Mouse (Mus musculus) MEL (cell line): ENCODE results near the gene Akap1. TPM values are rescaled to one million over a fixed set of nuclear protein-coding genes. Genes with fewer than 3 reads are reported as not detected.
A peak's percentile ranks its signal among the peaks of the same experiment; 100 is the strongest.

ENCODE experiments used
- DNase-seq: peaks from one replicate; pipeline ENCODE4 v3.0.0; 2011; ENCODE audit warnings: low read depth, low spot score
- H3K27ac ChIP-seq: 2 replicates; pipeline ENCODE4 v1.5.1; 2012; ENCODE audit warnings: low read depth, mild to moderate bottlenecking, control low read depth, low read length, moderate library complexity; ENCODE audit not compliant: control insufficient read depth
- H3K27me3 ChIP-seq, 2 experiments: fragments of 150-350 bp in 1 of 2; sonication (generic) in 1 of 2; 2 replicates each; pipeline ENCODE4 v1.6.1; 2012; ENCODE audit warnings: low read length in 2 of 2, mild to moderate bottlenecking in 2 of 2, improper control_type of control experiment in 1 of 2, moderate library complexity in 1 of 2; ENCODE audit not compliant: insufficient read depth in 2 of 2, control insufficient read depth in 1 of 2
- H3K36me3 ChIP-seq, 2 experiments: 2 replicates each; pipeline ENCODE4 v1.6.1; 2012 to 2014; ENCODE audit warnings: low read length in 2 of 2, improper control_type of control experiment in 1 of 2, inconsistent platforms in 1 of 2, mild to moderate bottlenecking in 1 of 2; ENCODE audit not compliant: insufficient read depth in 2 of 2, control insufficient read depth in 1 of 2
- H3K4me1 ChIP-seq, 2 experiments: fragments of 150-350 bp in 1 of 2; sonication (generic) in 1 of 2; 2 replicates each; pipeline ENCODE4 v1.6.1; 2012; ENCODE audit warnings: low read length in 2 of 2, improper control_type of control experiment in 1 of 2, mild to moderate bottlenecking in 1 of 2; ENCODE audit not compliant: insufficient read depth in 2 of 2, control insufficient read depth in 1 of 2
- H3K4me3 ChIP-seq, 2 experiments: fragments of 150-350 bp in 1 of 2; sonication (generic) in 1 of 2; 2 replicates each; pipeline ENCODE4 v1.5.1; 2012; ENCODE audit warnings: low read depth in 2 of 2, low read length in 2 of 2, mild to moderate bottlenecking in 2 of 2, moderate library complexity in 2 of 2, control low read depth in 1 of 2, improper control_type of control experiment in 1 of 2; ENCODE audit not compliant: control insufficient read depth in 1 of 2, insufficient read depth in 1 of 2
- H3K79me2 ChIP-seq: 2 replicates; pipeline ENCODE4 v1.6.1; 2012; ENCODE audit warnings: mild to moderate bottlenecking, low read length, moderate library complexity; ENCODE audit not compliant: control insufficient read depth, poor library complexity, insufficient read depth
- H3K9ac ChIP-seq: 2 replicates; pipeline ENCODE4 v1.6.1; 2012; ENCODE audit warnings: low read depth, mild to moderate bottlenecking, control low read depth, low read length, moderate library complexity; ENCODE audit not compliant: control insufficient read depth, poor library complexity, severe bottlenecking
- H3K9me3 ChIP-seq: fragments of 150-350 bp; sonication (generic); replicated peaks from 2 replicates; pipeline ENCODE4 v1.6.1; 2012; ENCODE audit warnings: mild to moderate bottlenecking, low read length, improper control_type of control experiment, moderate library complexity; ENCODE audit not compliant: insufficient read depth
- BHLHE40 ChIP-seq: IDR thresholded peaks from 2 replicates; pipeline ENCODE4 v1.6.1; 2012; ENCODE audit warnings: low read depth, mild to moderate bottlenecking, inconsistent platforms, low read length, improper control_type of control experiment, borderline replicate concordance
- CHD1 ChIP-seq: IDR thresholded peaks from 2 replicates; pipeline ENCODE4 v1.6.1; 2012; ENCODE audit warnings: low read depth, mild to moderate bottlenecking, inconsistent platforms, low read length, improper control_type of control experiment
- CTCF ChIP-seq, 3 experiments: IDR thresholded peaks in 2 of 3; conservative IDR thresholded peaks in 1 of 3; 2 replicates each; pipeline ENCODE4 v1.5.1; 2011 to 2012; ENCODE audit warnings: low read length in 3 of 3, low read depth in 2 of 3, mild to moderate bottlenecking in 2 of 3, improper control_type of control experiment in 1 of 3, inconsistent platforms in 1 of 3, mixed read lengths in 1 of 3, moderate library complexity in 1 of 3; ENCODE audit not compliant: control insufficient read depth in 1 of 3, insufficient read depth in 1 of 3, poor library complexity in 1 of 3, severe bottlenecking in 1 of 3
- EP300 ChIP-seq, 2 experiments: IDR thresholded peaks; 2 replicates each; pipeline ENCODE4 v1.6.1; 2011; ENCODE audit warnings: improper control_type of control experiment in 2 of 2, low read length in 2 of 2, low read depth in 1 of 2, mild to moderate bottlenecking in 1 of 2
- ETS1 ChIP-seq: IDR thresholded peaks from 2 replicates; pipeline ENCODE4 v1.6.1; 2012; ENCODE audit warnings: low read depth, mild to moderate bottlenecking, inconsistent platforms, low read length, improper control_type of control experiment, moderate library complexity
- GABPA ChIP-seq: IDR thresholded peaks from 2 replicates; pipeline ENCODE4 v1.6.1; 2012; ENCODE audit warnings: low read depth, mild to moderate bottlenecking, inconsistent platforms, low read length, improper control_type of control experiment, moderate library complexity
- GATA1 ChIP-seq: IDR thresholded peaks from 2 replicates; pipeline ENCODE4 v1.6.1; 2011; ENCODE audit warnings: low read depth, low read length, improper control_type of control experiment
- HCFC1 ChIP-seq: IDR thresholded peaks from 2 replicates; pipeline ENCODE4 v1.6.1; 2012; ENCODE audit warnings: low read depth, mild to moderate bottlenecking, inconsistent platforms, low read length, improper control_type of control experiment, moderate library complexity
- JUND ChIP-seq: IDR thresholded peaks from 2 replicates; pipeline ENCODE4 v1.6.1; 2011; ENCODE audit warnings: low read depth, mild to moderate bottlenecking, improper control_type of control experiment, low read length
- KAT2A ChIP-seq: conservative IDR thresholded peaks from 2 replicates; pipeline ENCODE4 v1.6.1; 2012; ENCODE audit warnings: low read depth, low read length, improper control_type of control experiment, inconsistent platforms
- MAX ChIP-seq: IDR thresholded peaks from 2 replicates; pipeline ENCODE4 v1.6.1; 2011; ENCODE audit warnings: low read length, improper control_type of control experiment
- MEF2A ChIP-seq: IDR thresholded peaks from 2 replicates; pipeline ENCODE4 v1.6.1; 2014; ENCODE audit warnings: low read depth, mild to moderate bottlenecking, inconsistent platforms, low read length, improper control_type of control experiment; ENCODE audit not compliant: poor library complexity, insufficient replicate concordance, severe bottlenecking; ENCODE audit errors: extremely low read depth
- MYC ChIP-seq: IDR thresholded peaks from 2 replicates; pipeline ENCODE4 v1.6.1; 2011; ENCODE audit warnings: low read depth, mild to moderate bottlenecking, low read length, improper control_type of control experiment, moderate library complexity
- POLR2AphosphoS5 ChIP-seq: IDR thresholded peaks from 2 replicates; pipeline ENCODE4 v1.6.1; 2012; ENCODE audit warnings: low read depth, borderline replicate concordance, mild to moderate bottlenecking, inconsistent platforms, low read length, moderate library complexity, mixed read lengths
- RAD21 ChIP-seq: IDR thresholded peaks from 2 replicates; pipeline ENCODE4 v1.6.1; 2011; ENCODE audit warnings: mild to moderate bottlenecking, low read depth, low read length, improper control_type of control experiment
- RCOR1 ChIP-seq: IDR thresholded peaks from 2 replicates; pipeline ENCODE4 v1.6.1; 2012; ENCODE audit warnings: low read depth, mild to moderate bottlenecking, inconsistent platforms, low read length, improper control_type of control experiment
- SIN3A ChIP-seq: IDR thresholded peaks from 2 replicates; pipeline ENCODE4 v1.6.1; 2012; ENCODE audit warnings: low read length, improper control_type of control experiment, inconsistent platforms
- SMC3 ChIP-seq: IDR thresholded peaks from 2 replicates; pipeline ENCODE4 v1.6.1; 2011; ENCODE audit warnings: low read depth, low read length, improper control_type of control experiment
- TBP ChIP-seq: IDR thresholded peaks from 2 replicates; pipeline ENCODE4 v1.8.0; 2011; ENCODE audit warnings: low read depth, low read length, improper control_type of control experiment
- TCF12 ChIP-seq: IDR thresholded peaks from 2 replicates; pipeline ENCODE4 v1.6.1; 2014; ENCODE audit warnings: low read depth, mild to moderate bottlenecking, inconsistent platforms, low read length, improper control_type of control experiment, moderate library complexity
- UBTF ChIP-seq: IDR thresholded peaks from 2 replicates; pipeline ENCODE4 v1.6.1; 2012; ENCODE audit warnings: low read depth, mild to moderate bottlenecking, inconsistent platforms, low read length, improper control_type of control experiment, moderate library complexity, borderline replicate concordance; ENCODE audit not compliant: insufficient read depth
- USF2 ChIP-seq, 2 experiments: IDR thresholded peaks; 2 replicates each; pipeline ENCODE4 v1.6.1; 2011 to 2012; ENCODE audit warnings: improper control_type of control experiment in 2 of 2, low read length in 2 of 2, borderline replicate concordance in 1 of 2, inconsistent platforms in 1 of 2, low read depth in 1 of 2, mild to moderate bottlenecking in 1 of 2; ENCODE audit not compliant: insufficient read depth in 1 of 2
- ZC3H11A ChIP-seq: IDR thresholded peaks from 2 replicates; pipeline ENCODE4 v1.6.1; 2012; ENCODE audit warnings: low read depth, mild to moderate bottlenecking, inconsistent platforms, low read length, improper control_type of control experiment
- ZKSCAN1 ChIP-seq: IDR thresholded peaks from 2 replicates; pipeline ENCODE4 v1.6.1; 2012; ENCODE audit warnings: low read depth, mild to moderate bottlenecking, inconsistent platforms, low read length, improper control_type of control experiment, moderate library complexity
- ZMIZ1 ChIP-seq: IDR thresholded peaks from 2 replicates; pipeline ENCODE4 v1.6.1; 2012; ENCODE audit warnings: low read depth, mild to moderate bottlenecking, inconsistent platforms, low read length, improper control_type of control experiment, moderate library complexity
- ZNF384 ChIP-seq: IDR thresholded peaks from 2 replicates; pipeline ENCODE4 v1.6.1; 2012; ENCODE audit warnings: low read depth, mild to moderate bottlenecking, inconsistent platforms, low read length, improper control_type of control experiment
- polyA plus RNA-seq, 2 experiments: library from polyadenylated mRNA; stranded (reverse) in 1 of 2; unstranded in 1 of 2; fragments of >175 nt in 1 of 2; fragments of >200 nt in 1 of 2; gene quantifications; 2 replicates each; pipeline versions ENCODE4 v1.2.1 to v1.2.4; 2012; ENCODE audit warnings: low replicate concordance in 2 of 2, low read depth in 1 of 2; ENCODE audit not compliant: insufficient read length in 2 of 2, insufficient read depth in 1 of 2, missing spikeins in 1 of 2
- total RNA-seq: library from RNA; depleted of rRNA; stranded (reverse); fragments of 300-350 nt; gene quantifications from 2 replicates; pipeline ENCODE4 v1.2.3, GENCODE M21; 2012

Gene Akap1
- total and polyA plus RNA-seq, 3 experiments = 39.0 to 70.5 (median 59.6) TPM

DNA sequence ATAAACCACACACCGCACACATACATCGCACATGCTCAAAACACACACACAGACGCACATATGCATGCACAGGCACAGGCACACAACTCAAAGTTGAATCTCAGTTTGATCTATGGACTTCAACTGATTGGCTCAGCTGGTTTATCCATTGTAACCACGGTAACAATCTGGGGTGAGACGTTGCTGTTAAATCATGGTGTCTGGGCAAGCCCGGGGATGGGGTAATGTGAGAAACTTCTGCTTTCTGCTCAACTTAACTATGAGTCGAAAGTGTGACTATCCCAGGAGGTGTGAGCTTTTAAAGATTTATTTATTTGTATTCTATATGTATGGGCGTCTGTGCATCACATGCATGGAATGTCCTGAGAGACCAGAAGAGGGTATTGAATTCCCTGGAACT is 68.2 kb downstream of the Akap1 start:
- H3K9me3 ChIP-seq = no peaks in the 10 kb centered on the region
- H3K79me2 ChIP-seq = no peaks in the 10 kb centered on the region
- no peak overlapping the region for H3K27ac ChIP-seq
- no peak overlapping the region for H3K4me3 ChIP-seq
- peaks cover 7 to 10% of the 10 kb centered on the region in 2 experiments for H3K27me3 ChIP-seq
- H3K9ac ChIP-seq = no peak overlapping the region
- no peak for TF ChIP-seq BHLHE40
- TF ChIP-seq HCFC1 = no peak
- no peak for TF ChIP-seq TBP
- TF ChIP-seq SMC3 = no peak
- no peak for TF ChIP-seq UBTF
- TF ChIP-seq MEF2A = no peak
- no peak for TF ChIP-seq RAD21
- no peak for TF ChIP-seq CTCF (IDR thresholded peaks at IDR 0.05 in 2 of 3, conservative IDR thresholded peaks at IDR 0.05 in 1 of 3; ENCODE audit: control insufficient read depth in 1 of 3, insufficient read depth in 1 of 3, low read depth in 2 of 3, low read length in 3 of 3, poor library complexity in 1 of 3, severe bottlenecking in 1 of 3)
- TF ChIP-seq MYC = no peak
- no peak for TF ChIP-seq EP300 (IDR thresholded peaks at IDR 0.05; ENCODE audit: low read depth in 1 of 2, low read length in 2 of 2)
- no peak for TF ChIP-seq ZC3H11A
- TF ChIP-seq SIN3A = no peak
- TF ChIP-seq JUND = no peak
- no peak for TF ChIP-seq ZNF384
- no peak for TF ChIP-seq GATA1
- TF ChIP-seq KAT2A = no peak
- no peak for TF ChIP-seq ETS1
- TF ChIP-seq GABPA = no peak
- no peaks in the 10 kb centered on the region for H3K36me3 ChIP-seq
- no peaks in the 10 kb centered on the region for H3K4me1 ChIP-seq
- DNase-seq = peak; percentile 34

DNA sequence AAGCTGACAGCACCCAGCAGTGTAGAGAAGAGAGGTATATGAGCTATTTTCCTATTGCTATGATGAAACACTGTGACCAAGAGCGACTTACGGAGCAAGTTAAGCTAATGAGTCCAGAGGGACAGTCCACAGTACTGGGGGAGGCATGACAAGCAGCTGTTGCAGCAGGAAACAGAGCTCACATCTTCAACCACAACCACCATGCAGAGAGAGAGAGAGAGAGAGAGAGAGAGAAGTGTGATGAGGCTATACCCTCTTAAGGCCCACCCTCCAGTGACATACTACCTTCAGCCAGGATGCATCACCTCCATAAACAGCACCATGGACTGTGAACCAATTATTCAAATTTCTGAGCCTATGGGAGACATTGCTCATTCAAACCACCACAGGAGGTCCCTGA is 74.5 kb downstream of the Akap1 start:
- H3K79me2 ChIP-seq = no peaks in the 10 kb centered on the region
- H3K9me3 ChIP-seq = no peaks in the 10 kb centered on the region
- TF ChIP-seq MYC (no peak), EP300 (IDR thresholded peaks at IDR 0.05; ENCODE audit: low read depth in 1 of 2, low read length in 2 of 2) (no peak), USF2 (IDR thresholded peaks at IDR 0.05; ENCODE audit: borderline replicate concordance in 1 of 2, insufficient read depth in 1 of 2, low read depth in 1 of 2, low read length in 2 of 2) (no peak), RCOR1 (no peak), RAD21 (no peak), CTCF (IDR thresholded peaks at IDR 0.05 in 2 of 3, conservative IDR thresholded peaks at IDR 0.05 in 1 of 3; ENCODE audit: control insufficient read depth in 1 of 3, insufficient read depth in 1 of 3, low read depth in 2 of 3, low read length in 3 of 3, poor library complexity in 1 of 3, severe bottlenecking in 1 of 3) (no peak), ZKSCAN1 (no peak), GATA1 (no peak), MEF2A (no peak), HCFC1 (no peak), CHD1 (no peak), MAX (no peak), ZMIZ1 (no peak), ETS1 (no peak), SMC3 (no peak), POLR2AphosphoS5 (no peak), TCF12 (no peak)
- H3K36me3 ChIP-seq = no peaks in the 10 kb centered on the region
- no peak overlapping the region for H3K9ac ChIP-seq
- H3K27ac ChIP-seq = no peak overlapping the region
- H3K27me3 ChIP-seq = peaks cover 10 to 26% of the 10 kb centered on the region in 2 experiments
- no peak overlapping the region for H3K4me3 ChIP-seq
- no peaks in the 10 kb centered on the region for H3K4me1 ChIP-seq
- no peak for DNase-seq
